Mouse (Mus musculus): Measurements from ENCODE around the gene Klhl7. TPM values are rescaled to one million over a fixed set of nuclear protein-coding genes. Genes with fewer than 3 reads are reported as not detected.

The Klhl7 gene
- total RNA-seq (2014; rRNA removed), result 149 and 188 TPM in 2 replicates
- polyA plus RNA-seq (2015; fragmentation: Nextera tagmentation; extraction: Ambion mirVana), result 114 and 123 TPM in 2 replicates

- Histone ChIP-seq H3K4me2 (ENCODE audit: low read depth, low read length, poor library complexity, severe bottlenecking) (peak within 1 kb of the TSS; percentile 64), H3K27me3 (ENCODE audit: insufficient read depth, low read length) (no peaks in the 10 kb centered on the region), H3K36me3 (ENCODE audit: insufficient read depth, low read length) (no peaks in the 10 kb centered on the region), H3K4me3 (ENCODE audit: low read depth, low read length) (peak within 1 kb of the TSS; percentile 79), H3K9ac (replicated peaks; ENCODE audit: low read length, poor library complexity, severe bottlenecking) (peak within 1 kb of the TSS; percentile 92), H3K4me1 (ENCODE audit: insufficient read depth, low read length) (no peaks in the 10 kb centered on the region; the same call in 1 of the 2 replicates), H3K27ac (ENCODE audit: low read depth, low read length) (peak within 1 kb of the TSS; percentile 97), H3K9me3 (ENCODE audit: low read length) (no peaks in the 10 kb centered on the region)
- peak; percentile 97 for ATAC-seq (ENCODE audit: low FRiP score)
- 1% methylated on average over 44 of the region's 47 CpGs for WGBS
- peak; percentile 96 for DNase-seq (ENCODE audit: low spot score)
- TF ChIP-seq CTCF (IDR thresholded peaks at IDR 0.05), result peak; percentile 47
These were observed at the start of gene Klhl7 for GRCm38 (mm10) chr5:24100106-24100809. TSS of gene Klhl7 (plus strand) at chr5:24100605.

- H3K4me3 ChIP-seq (ENCODE audit: low read depth, low read length), result no peak overlapping the region
- no peaks in the 10 kb centered on the region for H3K4me1 ChIP-seq (ENCODE audit: insufficient read depth, low read length)
- ATAC-seq (ENCODE audit: low FRiP score), result no peak
- no peaks in the 10 kb centered on the region for H3K9me3 ChIP-seq (ENCODE audit: low read length)
- no peak overlapping the region for H3K4me2 ChIP-seq (ENCODE audit: low read depth, low read length, poor library complexity, severe bottlenecking)
- no peak for TF ChIP-seq CTCF (IDR thresholded peaks at IDR 0.05)
- no peak overlapping the region for H3K27ac ChIP-seq (ENCODE audit: low read depth, low read length)
- H3K9ac ChIP-seq (replicated peaks; ENCODE audit: low read length, poor library complexity, severe bottlenecking), result no peak overlapping the region
- DNase-seq (ENCODE audit: low spot score), result no peak
- no peaks in the 10 kb centered on the region for H3K36me3 ChIP-seq (ENCODE audit: insufficient read depth, low read length)
- no peaks in the 10 kb centered on the region for H3K27me3 ChIP-seq (ENCODE audit: insufficient read depth, low read length)
- WGBS, result 74% methylated on average over 16 of the region's 16 CpGs
These were observed 48.4 kb upstream of the Klhl7 start for GRCm38 (mm10) chr5:24051755-24052675.

- DNase-seq (ENCODE audit: low spot score), result peak; percentile 65
- Histone ChIP-seq H3K36me3 (ENCODE audit: insufficient read depth, low read length) (no peaks in the 10 kb centered on the region), H3K27ac (ENCODE audit: low read depth, low read length) (no peak overlapping the region), H3K4me3 (ENCODE audit: low read depth, low read length) (no peak overlapping the region), H3K9ac (replicated peaks; ENCODE audit: low read length, poor library complexity, severe bottlenecking) (no peak overlapping the region), H3K4me2 (ENCODE audit: low read depth, low read length, poor library complexity, severe bottlenecking) (no peak overlapping the region), H3K27me3 (ENCODE audit: insufficient read depth, low read length) (no peaks in the 10 kb centered on the region), H3K4me1 (ENCODE audit: insufficient read depth, low read length) (no peaks in the 10 kb centered on the region), H3K9me3 (ENCODE audit: low read length) (no peaks in the 10 kb centered on the region)
- no peak for TF ChIP-seq CTCF (IDR thresholded peaks at IDR 0.05)
- WGBS, result 37% methylated on average over 9 of the region's 9 CpGs
- no peak for ATAC-seq (ENCODE audit: low FRiP score)
These were observed 46.9 kb upstream of the Klhl7 start for GRCm38 (mm10) chr5:24053245-24054190.

DNA sequence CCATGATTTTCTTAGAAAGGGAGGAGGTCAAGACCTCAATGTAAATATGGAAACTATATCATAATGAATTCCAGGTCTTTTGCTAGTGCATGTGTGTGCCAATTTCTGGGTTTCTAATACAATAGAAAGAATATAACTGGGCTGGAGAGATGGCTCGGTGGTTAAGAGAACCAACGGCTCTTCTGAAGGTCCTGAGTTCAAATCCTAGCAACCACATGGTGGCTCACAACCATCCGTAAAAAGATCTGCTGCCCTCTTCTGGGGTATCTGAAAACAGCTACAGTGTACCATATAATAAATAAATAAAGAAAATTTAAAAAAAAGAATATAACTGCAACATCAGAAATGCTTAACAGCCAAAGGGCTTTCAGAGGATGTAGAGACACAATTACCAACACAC, 46.0 kb upstream of the Klhl7 start:
- Histone ChIP-seq H3K4me3 (ENCODE audit: low read depth, low read length) (no peak overlapping the region), H3K9ac (replicated peaks; ENCODE audit: low read length, poor library complexity, severe bottlenecking) (no peak overlapping the region), H3K27ac (ENCODE audit: low read depth, low read length) (no peak overlapping the region), H3K9me3 (ENCODE audit: low read length) (no peaks in the 10 kb centered on the region), H3K36me3 (ENCODE audit: insufficient read depth, low read length) (no peaks in the 10 kb centered on the region), H3K4me2 (ENCODE audit: low read depth, low read length, poor library complexity, severe bottlenecking) (no peak overlapping the region), H3K4me1 (ENCODE audit: insufficient read depth, low read length) (no peaks in the 10 kb centered on the region), H3K27me3 (ENCODE audit: insufficient read depth, low read length) (no peaks in the 10 kb centered on the region)
- ATAC-seq (ENCODE audit: low FRiP score) (no peak), DNase-seq (ENCODE audit: low spot score) (no peak)
- TF ChIP-seq CTCF (IDR thresholded peaks at IDR 0.05), result no peak
- 92% methylated on average over 3 of the region's 3 CpGs for WGBS

DNA sequence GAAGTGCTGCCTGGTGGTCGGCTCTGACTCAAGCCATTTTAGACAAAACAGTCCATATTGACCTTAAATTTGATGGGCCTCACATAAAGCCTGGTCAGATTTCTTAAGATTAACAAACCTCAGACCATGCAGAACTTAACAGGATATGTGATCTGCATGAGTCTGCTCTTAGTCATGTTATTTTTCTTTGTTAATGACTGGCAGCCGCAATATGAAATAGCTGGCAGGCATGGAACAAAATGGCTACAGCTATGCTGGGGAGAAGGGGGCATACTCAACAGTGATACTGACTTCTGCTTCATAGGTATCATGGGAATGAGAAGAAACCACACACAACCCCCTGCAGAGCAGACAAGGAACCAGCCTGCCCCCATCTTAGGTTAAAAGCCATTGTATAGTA, 43.5 kb upstream of the Klhl7 start:
- no peak overlapping the region for H3K9ac ChIP-seq (replicated peaks; ENCODE audit: low read length, poor library complexity, severe bottlenecking)
- no peak overlapping the region for H3K4me3 ChIP-seq (ENCODE audit: low read depth, low read length)
- DNase-seq (ENCODE audit: low spot score) (no peak), ATAC-seq (ENCODE audit: low FRiP score) (no peak)
- H3K36me3 ChIP-seq (ENCODE audit: insufficient read depth, low read length), result no peaks in the 10 kb centered on the region
- 88% methylated on average over 2 of the region's 2 CpGs for WGBS
- H3K4me2 ChIP-seq (ENCODE audit: low read depth, low read length, poor library complexity, severe bottlenecking), result no peak overlapping the region
- H3K9me3 ChIP-seq (ENCODE audit: low read length), result no peaks in the 10 kb centered on the region
- no peaks in the 10 kb centered on the region for H3K27me3 ChIP-seq (ENCODE audit: insufficient read depth, low read length)
- no peak overlapping the region for H3K27ac ChIP-seq (ENCODE audit: low read depth, low read length)
- TF ChIP-seq CTCF (IDR thresholded peaks at IDR 0.05), result no peak
- no peaks in the 10 kb centered on the region for H3K4me1 ChIP-seq (ENCODE audit: insufficient read depth, low read length)

Data from midbrain, postnatal 0 days (tissue).